Mouse (Mus musculus) limb, embryonic 10.5 days (tissue): ENCODE results near the gene Tmem42. TPM values are rescaled to one million over a fixed set of nuclear protein-coding genes. Genes with fewer than 3 reads are reported as not detected.

Experiments used
- polyA plus RNA-seq: library from polyadenylated mRNA; unstranded; fragments of >200 nt; fragmentation: Nextera tagmentation; extraction: Ambion mirVana; gene quantifications from 2 replicates; pipeline ENCODE4 v1.2.1, GENCODE M21; 2016

The Tmem42 gene
- polyA plus RNA-seq, 1 experiment from 2014 or later, result 13.3 TPM

Other genes starting within 250 kb of the Tmem42 start
- 3.9 and 5.3 TPM in 2 replicates for gene Tcaim, start 215.8 kb upstream of the Tmem42 start, polyA plus RNA-seq
- gene Gm35549, start 177.3 kb upstream of the Tmem42 start, polyA plus RNA-seq, result 0.65 TPM in 1 of 2 replicates, not detected in the other
- gene Zfp445, start 155.3 kb upstream of the Tmem42 start, polyA plus RNA-seq, result 66.4 and 82.5 TPM in 2 replicates
- 3.1 and 3.8 TPM in 2 replicates for gene Zkscan7, start 135.6 kb upstream of the Tmem42 start, polyA plus RNA-seq
- gene Zfp105, start 98.3 kb upstream of the Tmem42 start, polyA plus RNA-seq, result 31.7 and 35.7 TPM in 2 replicates
- gene 1110059G10Rik, start 70.3 kb upstream of the Tmem42 start, polyA plus RNA-seq, result 18.6 and 25.1 TPM in 2 replicates
- 83.2 and 95.1 TPM in 2 replicates for gene Kif15, start 70.3 kb upstream of the Tmem42 start, polyA plus RNA-seq
- 0.56 and 0.64 TPM in 2 replicates for gene Tgm4, start 13.4 kb downstream of the Tmem42 start, polyA plus RNA-seq
- 72.8 and 73.9 TPM in 2 replicates for gene Zdhhc3, start 91.9 kb downstream of the Tmem42 start, polyA plus RNA-seq
- gene Exosc7, start 91.9 kb downstream of the Tmem42 start, polyA plus RNA-seq, result 120 and 148 TPM in 2 replicates
- gene Clec3b, start 129.6 kb downstream of the Tmem42 start, polyA plus RNA-seq, result 0.20 TPM in 1 of 2 replicates, not detected in the other
- gene Cdcp1, start 194.7 kb downstream of the Tmem42 start, polyA plus RNA-seq, result 2.8 and 3.5 TPM in 2 replicates
- gene Tmem158, start 239.4 kb downstream of the Tmem42 start, polyA plus RNA-seq, result 4.2 and 4.9 TPM in 2 replicates